Mouse (Mus musculus): ENCODE measurements at regions not wholly inside any gene's neighbourhood (a gene's known extent, or its start where the extent isn't known, plus 50 kb on each side); places are given as distances from the start of the nearest gene placed in this dataset.

DNA sequence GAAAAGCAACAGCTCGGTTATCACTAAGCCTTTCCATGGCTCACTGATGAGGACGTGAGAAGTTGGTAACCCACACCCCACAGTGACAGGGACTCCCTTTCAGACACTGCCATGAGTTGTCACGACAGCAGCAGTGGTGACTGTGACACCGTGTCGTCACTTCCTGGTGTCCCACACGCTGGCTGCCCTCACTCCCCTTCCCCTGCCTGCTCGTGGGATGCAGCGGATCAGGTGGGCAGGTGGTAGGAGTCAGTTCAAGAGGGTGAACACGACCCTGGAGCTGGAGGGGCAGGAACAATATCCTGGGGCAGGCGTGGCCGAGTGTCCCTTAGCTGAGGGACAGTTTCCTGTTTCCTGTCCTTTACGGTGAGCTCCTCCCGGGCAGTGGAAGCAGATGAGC lies 264.9 kb downstream of the Prex1 start:
- TF ChIP-seq CTCF (conservative IDR thresholded peaks at IDR 0.05; ENCODE audit: low read length) (no peak), NANOG (IDR thresholded peaks at IDR 0.05; ENCODE audit: borderline replicate concordance, low read length) (no peak)
